Mouse (Mus musculus) forebrain, embryonic 15.5 days (tissue): Measurements from ENCODE around the gene Bclaf1. TPM values are rescaled to one million over a fixed set of nuclear protein-coding genes. Genes with fewer than 3 reads are reported as not detected.

Experiments
- ATAC-seq: fragments of 200-750 bp; cut with Nextera tagmentation; replicated peaks from 2 replicates; pipeline ENCODE4 v1.8.0; 2017; ENCODE audit warnings: mild to moderate bottlenecking, moderate TSS enrichment, moderate library complexity
- H3K27ac ChIP-seq: fragments of 300-500 bp; sonication (generic); replicated peaks from 2 replicates; pipeline ENCODE4 v1.5.1; 2015; ENCODE audit warnings: mild to moderate bottlenecking, inconsistent platforms
- H3K27me3 ChIP-seq: fragments of 300-500 bp; sonication (generic); 2 replicates; pipeline ENCODE4 v1.6.1; 2015; ENCODE audit warnings: inconsistent platforms
- H3K36me3 ChIP-seq: fragments of 300-500 bp; sonication (generic); 2 replicates; pipeline ENCODE4 v1.6.1; 2015; ENCODE audit warnings: mild to moderate bottlenecking, inconsistent platforms
- H3K4me1 ChIP-seq: fragments of 300-500 bp; sonication (generic); 2 replicates; pipeline ENCODE4 v1.6.1; 2015; ENCODE audit warnings: inconsistent platforms
- H3K4me2 ChIP-seq: fragments of 300-500 bp; sonication (generic); replicated peaks from 2 replicates; pipeline ENCODE4 v1.6.1; 2015; ENCODE audit warnings: mild to moderate bottlenecking, inconsistent platforms
- H3K4me3 ChIP-seq: fragments of 300-500 bp; sonication (generic); 2 replicates; pipeline ENCODE4 v1.5.1; 2015; ENCODE audit warnings: mild to moderate bottlenecking, inconsistent platforms
- H3K9ac ChIP-seq: fragments of 300-500 bp; sonication (generic); replicated peaks from 2 replicates; pipeline ENCODE4 v1.6.1; 2015; ENCODE audit warnings: mild to moderate bottlenecking, inconsistent platforms
- H3K9me3 ChIP-seq: fragments of 300-500 bp; sonication (generic); 2 replicates; pipeline ENCODE4 v1.6.1; 2016; ENCODE audit warnings: inconsistent platforms
- WGBS: fragments of 180-500 bp; shearing (Covaris S2); methylation state at CpG from one replicate; pipeline ENCODE4 v1.1.7; 2015; ENCODE audit warnings: mixed read lengths; 5-methylcytosine and 5-hydroxymethylcytosine counted together
- polyA plus RNA-seq: library from polyadenylated mRNA; unstranded; fragments of >200 nt; fragmentation: Nextera tagmentation; extraction: Ambion mirVana; gene quantifications from 2 replicates; pipeline ENCODE4 v1.2.1, GENCODE M21; 2015

Bclaf1 gene
- polyA plus RNA-seq, 1 experiment from 2014 or later, result 133 TPM

DNA sequence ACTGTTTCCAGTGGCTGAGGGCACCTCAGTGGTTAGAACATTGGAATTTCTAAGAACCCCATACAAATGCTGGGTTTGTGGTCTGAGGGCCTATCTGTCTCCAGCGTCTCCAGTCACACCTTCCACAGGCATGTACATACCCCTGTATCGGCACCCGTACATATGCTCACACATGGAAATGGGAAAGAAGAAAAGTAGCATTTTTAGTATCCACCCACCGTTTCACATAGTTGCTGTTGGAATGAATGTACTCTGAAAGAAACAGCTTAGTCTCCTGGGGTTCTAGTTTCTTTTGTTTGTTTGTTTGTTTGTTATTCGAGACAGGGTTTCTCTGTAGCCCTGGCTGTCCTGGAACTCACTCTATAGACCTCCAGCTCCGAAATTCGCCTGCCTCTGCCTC is 25.6 kb downstream of the Bclaf1 start:
- H3K36me3 ChIP-seq, result peaks cover 72% of the 10 kb centered on the region
- no peak overlapping the region for H3K4me3 ChIP-seq
- H3K27me3 ChIP-seq, result no peaks in the 10 kb centered on the region
- H3K9me3 ChIP-seq, result no peaks in the 10 kb centered on the region
- no peak overlapping the region for H3K27ac ChIP-seq
- no peak overlapping the region for H3K9ac ChIP-seq
- 89% methylated on average over 7 of the region's 7 CpGs for WGBS
- H3K4me1 ChIP-seq, result no peaks in the 10 kb centered on the region
- H3K4me2 ChIP-seq, result no peak overlapping the region
- no peak for ATAC-seq

- no peak overlapping the region for H3K9ac ChIP-seq
- H3K4me1 ChIP-seq, result peaks cover 15% of the 10 kb centered on the region
- no peak overlapping the region for H3K27ac ChIP-seq
- no peak overlapping the region for H3K4me2 ChIP-seq
- H3K36me3 ChIP-seq, result peaks cover 38% of the 10 kb centered on the region
- WGBS, result 86% methylated on average over 1 of the region's 1 CpGs
- H3K27me3 ChIP-seq, result no peaks in the 10 kb centered on the region
- H3K9me3 ChIP-seq, result no peaks in the 10 kb centered on the region
- no peak for ATAC-seq
- H3K4me3 ChIP-seq, result no peak overlapping the region
Observed at GRCm38 (mm10) chr10:20345736-20346135, 33.5 kb downstream of the Bclaf1 start.

DNA sequence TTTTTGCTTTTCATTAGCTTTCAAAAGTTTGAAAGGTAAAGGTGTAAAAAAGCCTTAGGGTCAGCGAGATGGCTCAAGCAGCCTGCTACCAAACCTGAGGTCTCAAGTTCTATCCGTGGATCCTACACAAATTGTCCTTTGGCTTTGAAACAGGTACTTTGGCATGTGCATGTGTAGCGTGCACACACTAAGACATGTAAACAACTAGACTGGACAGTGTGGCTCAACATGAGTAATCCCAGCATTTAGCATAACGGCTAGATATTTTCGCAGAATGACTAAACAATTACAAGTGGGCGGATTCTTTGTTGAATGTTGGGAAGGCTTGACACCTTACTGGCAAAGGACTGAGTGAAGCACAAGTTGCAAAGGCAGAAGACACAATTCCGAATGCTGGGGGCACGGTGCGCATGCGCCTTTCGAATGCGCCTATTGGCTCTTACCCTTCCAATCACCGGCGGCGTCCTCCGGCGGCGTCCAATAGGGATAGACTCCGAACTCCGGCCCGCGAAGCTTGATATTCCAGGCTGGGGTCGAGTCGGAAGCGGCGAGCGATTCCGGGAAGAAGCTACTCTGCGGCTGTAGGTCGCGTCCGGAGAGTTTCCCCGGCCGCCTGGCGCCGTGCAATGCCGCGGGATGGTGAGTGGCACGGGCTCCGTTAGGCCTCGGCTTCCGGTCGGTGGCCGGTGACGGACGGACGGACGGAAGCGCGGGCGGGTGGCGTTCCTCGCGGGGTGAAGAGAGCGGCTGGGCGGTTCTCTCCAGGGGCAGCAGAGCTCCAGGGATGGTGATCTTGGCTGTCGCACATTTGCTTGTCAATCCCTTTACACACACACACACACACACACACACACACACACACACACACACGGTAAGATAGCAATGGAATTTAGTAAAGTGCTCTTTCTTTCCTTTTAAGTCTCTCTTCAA is 35.3 kb downstream of the Bclaf1 start, which contains the start of gene Mtfr2:
Gene Mtfr2, plus strand, starts transcription at position 486 of the 930 bp plus-strand sequence.
- Histone ChIP-seq H3K4me1 (peaks cover 15% of the 10 kb centered on the region), H3K27me3 (no peaks in the 10 kb centered on the region), H3K4me2 (peak within 1 kb of the TSS; percentile 96), H3K36me3 (peaks cover 31% of the 10 kb centered on the region), H3K4me3 (peak within 1 kb of the TSS; percentile 56), H3K27ac (no peak within 1 kb of the TSS), H3K9me3 (no peaks in the 10 kb centered on the region), H3K9ac (peak within 1 kb of the TSS; percentile 44)
- 1% methylated on average over 58 of the region's 58 CpGs for WGBS
- peak; percentile 96 for ATAC-seq

- Histone ChIP-seq H3K4me2 (no peak overlapping the region), H3K9me3 (no peaks in the 10 kb centered on the region), H3K27me3 (no peaks in the 10 kb centered on the region), H3K36me3 (peaks cover 17% of the 10 kb centered on the region), H3K9ac (no peak overlapping the region), H3K4me3 (no peak overlapping the region), H3K4me1 (peaks cover 15% of the 10 kb centered on the region), H3K27ac (no peak overlapping the region)
- ATAC-seq, result no peak
- WGBS, result 89% methylated on average over 2 of the region's 2 CpGs
Observed at GRCm38 (mm10) chr10:20348894-20349293, 36.6 kb downstream of the Bclaf1 start.

- peak; percentile 80 for ATAC-seq
- 64% methylated on average over 10 of the region's 10 CpGs for WGBS
- H3K27ac ChIP-seq, result no peak overlapping the region
Observed at GRCm38 (mm10) chr10:20361542-20362449, 49.5 kb downstream of the Bclaf1 start.

GRCm38 (mm10) chr10:20362450-20363118 is 50.3 kb downstream of the Bclaf1 start:
- no peaks in the 10 kb centered on the region for H3K27me3 ChIP-seq
- no peak overlapping the region for H3K27ac ChIP-seq
- peak; percentile 60 for ATAC-seq
- WGBS, result 69% methylated on average over 4 of the region's 4 CpGs
- H3K4me3 ChIP-seq, result no peak overlapping the region
- no peaks in the 10 kb centered on the region; the same call in 1 of the 2 replicates for H3K9me3 ChIP-seq
- H3K9ac ChIP-seq, result no peak overlapping the region
- no peak overlapping the region for H3K4me2 ChIP-seq
- no peaks in the 10 kb centered on the region for H3K36me3 ChIP-seq
- no peaks in the 10 kb centered on the region for H3K4me1 ChIP-seq

More at GRCm38 (mm10) chr10:20361542-20362449, 49.5 kb downstream of the Bclaf1 start:
- no peaks in the 10 kb centered on the region for H3K4me1 ChIP-seq
- no peak overlapping the region for H3K4me2 ChIP-seq
- H3K9ac ChIP-seq, result no peak overlapping the region
- H3K4me3 ChIP-seq, result no peak overlapping the region
- no peaks in the 10 kb centered on the region for H3K27me3 ChIP-seq
- H3K36me3 ChIP-seq, result no peaks in the 10 kb centered on the region
- no peaks in the 10 kb centered on the region for H3K9me3 ChIP-seq

GRCm38 (mm10) chr10:20372046-20372445 is 59.8 kb downstream of the Bclaf1 start:
- Histone ChIP-seq H3K9ac (no peak overlapping the region), H3K27me3 (no peaks in the 10 kb centered on the region), H3K4me1 (no peaks in the 10 kb centered on the region), H3K9me3 (no peaks in the 10 kb centered on the region; the same call in 1 of the 2 replicates), H3K27ac (no peak overlapping the region), H3K4me2 (no peak overlapping the region), H3K36me3 (no peaks in the 10 kb centered on the region), H3K4me3 (no peak overlapping the region)
- no peak for ATAC-seq
- WGBS, result 93% methylated on average over 5 of the region's 5 CpGs

GRCm38 (mm10) chr10:20377621-20378020 is 65.4 kb downstream of the Bclaf1 start:
- Histone ChIP-seq H3K4me2 (no peak overlapping the region), H3K27ac (no peak overlapping the region), H3K4me1 (peaks cover 21% of the 10 kb centered on the region), H3K4me3 (no peak overlapping the region), H3K9ac (no peak overlapping the region), H3K27me3 (no peaks in the 10 kb centered on the region), H3K9me3 (no peaks in the 10 kb centered on the region), H3K36me3 (no peaks in the 10 kb centered on the region)
- no peak for ATAC-seq
- WGBS, result 94% methylated on average over 9 of the region's 9 CpGs

DNA sequence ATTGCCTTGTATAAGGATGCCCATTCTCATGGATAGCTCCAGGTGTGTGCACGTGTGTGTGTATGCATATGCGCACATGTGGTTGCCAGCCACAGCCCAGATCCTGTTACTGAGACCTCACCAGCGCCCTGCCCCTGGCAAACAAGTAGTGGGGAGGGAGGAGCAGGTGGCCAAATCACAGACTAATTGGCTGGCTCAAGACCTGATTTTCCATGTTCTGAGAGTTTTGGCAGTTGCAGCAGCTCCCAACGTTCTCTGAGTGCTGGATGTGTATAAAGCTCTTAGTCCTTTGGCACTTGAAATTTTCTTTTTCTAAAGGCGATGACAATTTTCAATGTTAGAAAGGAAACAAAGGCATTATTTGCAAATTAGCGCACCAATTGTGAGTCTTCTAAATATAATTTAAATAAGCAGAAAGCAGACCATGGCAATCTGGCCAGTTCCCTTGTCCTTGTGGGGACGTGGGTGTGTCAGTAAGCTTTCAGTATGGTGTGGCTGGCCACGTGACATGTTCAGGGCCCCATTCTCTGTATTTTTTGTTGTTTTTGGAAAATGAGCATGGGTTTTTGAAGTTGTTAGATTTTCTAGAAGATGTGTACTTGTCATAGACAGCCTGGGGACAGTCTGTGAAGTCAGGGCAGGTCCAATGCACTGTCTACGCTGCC is 66.9 kb downstream of the Bclaf1 start:
- 0 out of 2 replicates have a peak, but pooled peaks have one; percentile 38 for ATAC-seq
- Histone ChIP-seq H3K27ac (peak overlapping the region; percentile 29; the same call in 1 of the 2 replicates), H3K9ac (no peak overlapping the region), H3K4me1 (peaks cover 27% of the 10 kb centered on the region), H3K27me3 (no peaks in the 10 kb centered on the region), H3K9me3 (no peaks in the 10 kb centered on the region), H3K4me2 (no peak overlapping the region), H3K36me3 (no peaks in the 10 kb centered on the region), H3K4me3 (no peak overlapping the region)
- 61% methylated on average over 9 of the region's 9 CpGs for WGBS

GRCm38 (mm10) chr10:20380798-20381197 is 68.5 kb downstream of the Bclaf1 start:
- H3K9me3 ChIP-seq, result no peaks in the 10 kb centered on the region
- no peak overlapping the region for H3K4me3 ChIP-seq
- H3K27ac ChIP-seq, result peak overlapping the region; percentile 62
- no peak overlapping the region for H3K4me2 ChIP-seq
- H3K36me3 ChIP-seq, result no peaks in the 10 kb centered on the region
- no peak overlapping the region for H3K9ac ChIP-seq
- WGBS, result 72% methylated on average over 3 of the region's 3 CpGs
- peak; percentile 90 for ATAC-seq
- H3K27me3 ChIP-seq, result no peaks in the 10 kb centered on the region
- H3K4me1 ChIP-seq, result peaks cover 27% of the 10 kb centered on the region

DNA sequence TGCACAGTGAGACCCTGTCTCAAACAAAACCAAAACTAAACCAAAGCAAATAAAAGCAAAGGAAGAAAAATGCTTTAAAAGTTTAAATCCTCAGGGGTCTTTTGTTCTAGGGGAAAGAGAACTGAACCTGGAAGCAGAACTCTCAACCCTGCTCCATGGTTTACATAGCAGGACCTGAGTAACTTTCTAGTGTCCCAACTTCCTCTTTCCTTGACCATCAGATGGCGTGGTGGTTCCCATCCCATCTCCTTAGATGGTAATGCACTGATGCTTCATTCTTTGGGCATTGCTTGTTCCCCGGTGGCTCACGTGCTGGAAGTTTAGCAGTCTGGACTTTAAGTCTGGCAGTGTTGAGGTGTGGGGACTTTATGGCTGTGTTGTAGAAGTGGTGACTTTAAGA is 69.1 kb downstream of the Bclaf1 start:
- Histone ChIP-seq H3K27ac (no peak overlapping the region; the same call in 1 of the 2 replicates), H3K4me1 (peaks cover 27% of the 10 kb centered on the region), H3K9ac (no peak overlapping the region), H3K4me2 (no peak overlapping the region), H3K36me3 (no peaks in the 10 kb centered on the region), H3K4me3 (no peak overlapping the region), H3K9me3 (no peaks in the 10 kb centered on the region), H3K27me3 (no peaks in the 10 kb centered on the region)
- ATAC-seq, result no peak
- WGBS, result 78% methylated on average over 3 of the region's 3 CpGs
